Mouse (Mus musculus) hindbrain, embryonic 14.5 days (tissue): ENCODE measurements around the gene Jph4. TPM values are rescaled to one million over a fixed set of nuclear protein-coding genes. Genes with fewer than 3 reads are reported as not detected.

ENCODE experiments used
- ATAC-seq: fragments of 200-750 bp; cut with Nextera tagmentation; 2 replicates; pipeline ENCODE4 v1.8.0; 2017; ENCODE audit warnings: moderate number of reproducible peaks, mild to moderate bottlenecking, moderate TSS enrichment, moderate library complexity; ENCODE audit not compliant: low FRiP score
- DNase-seq: peaks from one replicate; pipeline ENCODE4 v3.0.0-alpha.2; 2015; ENCODE audit warnings: low spot score
- H3K27ac ChIP-seq: fragments of 300-500 bp; sonication (generic); 2 replicates; pipeline ENCODE4 v1.5.1; 2014; ENCODE audit warnings: mild to moderate bottlenecking, moderate library complexity
- H3K27me3 ChIP-seq: fragments of 300-500 bp; sonication (generic); 2 replicates; pipeline ENCODE4 v1.6.1; 2014; ENCODE audit warnings: mild to moderate bottlenecking, low read length, mixed read lengths; ENCODE audit not compliant: control insufficient read depth, insufficient read depth
- H3K36me3 ChIP-seq: fragments of 300-500 bp; sonication (generic); replicated peaks from 2 replicates; pipeline ENCODE4 v1.6.1; 2014; ENCODE audit not compliant: control insufficient read depth, insufficient read depth
- H3K4me1 ChIP-seq: fragments of 300-500 bp; sonication (generic); replicated peaks from 2 replicates; pipeline ENCODE4 v1.6.1; 2014; ENCODE audit warnings: antibody characterized with exemption, low read length, mixed read lengths; ENCODE audit not compliant: control insufficient read depth, insufficient read depth
- H3K4me2 ChIP-seq: fragments of 300-500 bp; sonication (generic); replicated peaks from 2 replicates; pipeline ENCODE4 v1.6.1; 2014; ENCODE audit warnings: mild to moderate bottlenecking, moderate library complexity
- H3K4me3 ChIP-seq: fragments of 300-500 bp; sonication (generic); replicated peaks from 2 replicates; pipeline ENCODE4 v1.5.1; 2014; ENCODE audit warnings: mild to moderate bottlenecking, low read length
- H3K9ac ChIP-seq: fragments of 300-500 bp; sonication (generic); 2 replicates; pipeline ENCODE4 v1.6.1; 2014
- H3K9me3 ChIP-seq: fragments of 300-500 bp; sonication (generic); 2 replicates; pipeline ENCODE4 v1.6.1; 2016; ENCODE audit warnings: low read length; ENCODE audit not compliant: control insufficient read depth
- WGBS: fragments of 180-500 bp; shearing (Covaris S2); extraction: QIAGEN DNeasy Blood & Tissue Kit; methylation state at CpG from one replicate; pipeline ENCODE4 v1.1.7; 2014; 5-methylcytosine and 5-hydroxymethylcytosine counted together
- polyA plus RNA-seq: library from polyadenylated mRNA; unstranded; fragments of >200 nt; fragmentation: Nextera tagmentation; extraction: Ambion mirVana; gene quantifications from 2 replicates; pipeline ENCODE4 v1.2.1, GENCODE M21; 2014

Gene Jph4
- polyA plus RNA-seq, 1 experiment from 2014 or later = 35.4 TPM

DNA sequence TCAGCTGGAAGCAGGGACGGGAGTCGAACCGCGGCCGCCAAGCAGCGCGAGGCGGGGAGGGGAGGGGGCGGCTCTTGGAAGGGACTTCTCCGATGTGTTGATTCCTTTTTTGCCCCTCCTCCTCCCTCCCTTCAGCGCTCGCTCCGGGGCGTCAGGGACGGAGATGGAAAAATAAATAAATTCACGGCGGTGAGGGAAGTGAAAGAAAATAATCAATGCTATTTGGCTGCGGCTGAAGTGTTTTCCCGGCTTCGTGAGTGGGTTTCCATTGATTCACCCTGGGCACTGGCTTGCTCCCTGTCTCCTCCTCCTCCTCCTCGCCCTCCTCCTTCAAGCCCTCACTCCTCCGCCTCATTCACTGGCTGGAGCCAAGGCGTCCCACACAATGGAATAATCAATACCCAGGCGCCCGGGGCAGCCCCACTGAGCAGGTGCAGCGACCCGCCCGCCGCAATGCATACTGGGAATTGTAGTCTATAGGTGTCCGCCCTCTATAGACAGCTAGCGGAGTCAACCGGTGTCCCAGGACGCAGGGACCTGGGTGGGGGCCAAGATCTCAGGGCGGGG is 24.6 kb downstream of the Jph4 start, which contains the start of gene Zfhx2:
Gene Zfhx2 (minus strand): TSS at position 314 of the 567 bp plus-strand sequence.
- Histone ChIP-seq H3K4me2 (peak within 1 kb of the TSS; percentile 87), H3K36me3 (no peaks in the 10 kb centered on the region), H3K4me3 (peak within 1 kb of the TSS; percentile 57), H3K9me3 (no peaks in the 10 kb centered on the region), H3K9ac (peak within 1 kb of the TSS; percentile 85), H3K27me3 (no peaks in the 10 kb centered on the region), H3K27ac (peak within 1 kb of the TSS; percentile 93), H3K4me1 (peaks cover 50% of the 10 kb centered on the region)
- under 1% methylated on average over 34 of the region's 34 CpGs for WGBS
- ATAC-seq (peak; percentile 94), DNase-seq (peak; percentile 91)

DNA sequence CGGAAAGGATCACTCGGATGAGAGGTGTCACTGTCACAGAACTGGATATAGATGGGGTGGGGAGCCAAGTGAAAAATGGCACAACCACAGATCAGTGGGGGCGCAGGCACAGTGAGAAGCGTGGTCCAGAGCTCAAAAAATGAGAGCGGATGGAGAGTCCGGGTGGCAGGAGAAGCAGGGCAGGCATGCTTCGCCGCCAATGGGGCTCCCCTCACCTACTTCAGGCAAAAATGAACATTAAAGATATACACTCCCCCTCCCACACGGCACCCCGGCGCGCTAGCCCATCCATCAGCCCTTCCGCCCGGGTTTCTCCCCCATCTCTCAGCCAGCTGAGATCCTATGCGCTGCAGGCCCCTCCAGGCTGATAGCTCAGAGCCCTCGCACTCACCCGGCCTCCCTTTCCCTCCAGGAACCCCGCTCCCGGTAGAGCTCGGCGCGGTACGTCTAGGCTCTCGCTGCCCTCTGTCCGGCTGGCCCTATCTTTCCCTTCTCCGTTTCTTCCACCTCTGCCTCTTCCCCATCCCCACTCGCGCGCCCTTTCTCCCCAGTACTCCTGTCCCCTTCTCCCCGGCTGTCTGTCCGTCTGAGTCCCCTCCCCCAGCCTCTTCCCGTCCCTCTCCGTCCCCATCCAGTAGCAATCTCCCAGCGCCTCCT is 25.4 kb downstream of the Jph4 start:
- Histone ChIP-seq H3K4me2 (peak overlapping the region; percentile 87), H3K4me1 (peaks cover 50% of the 10 kb centered on the region), H3K9me3 (no peaks in the 10 kb centered on the region), H3K36me3 (no peaks in the 10 kb centered on the region), H3K4me3 (peak overlapping the region; percentile 57), H3K9ac (peak overlapping the region; percentile 85), H3K27me3 (no peaks in the 10 kb centered on the region), H3K27ac (peak overlapping the region; percentile 93)
- 4% methylated on average over 34 of the region's 34 CpGs for WGBS
- no peak for DNase-seq
- ATAC-seq = peak; percentile 19; the same call in 1 of the 2 replicates

DNA sequence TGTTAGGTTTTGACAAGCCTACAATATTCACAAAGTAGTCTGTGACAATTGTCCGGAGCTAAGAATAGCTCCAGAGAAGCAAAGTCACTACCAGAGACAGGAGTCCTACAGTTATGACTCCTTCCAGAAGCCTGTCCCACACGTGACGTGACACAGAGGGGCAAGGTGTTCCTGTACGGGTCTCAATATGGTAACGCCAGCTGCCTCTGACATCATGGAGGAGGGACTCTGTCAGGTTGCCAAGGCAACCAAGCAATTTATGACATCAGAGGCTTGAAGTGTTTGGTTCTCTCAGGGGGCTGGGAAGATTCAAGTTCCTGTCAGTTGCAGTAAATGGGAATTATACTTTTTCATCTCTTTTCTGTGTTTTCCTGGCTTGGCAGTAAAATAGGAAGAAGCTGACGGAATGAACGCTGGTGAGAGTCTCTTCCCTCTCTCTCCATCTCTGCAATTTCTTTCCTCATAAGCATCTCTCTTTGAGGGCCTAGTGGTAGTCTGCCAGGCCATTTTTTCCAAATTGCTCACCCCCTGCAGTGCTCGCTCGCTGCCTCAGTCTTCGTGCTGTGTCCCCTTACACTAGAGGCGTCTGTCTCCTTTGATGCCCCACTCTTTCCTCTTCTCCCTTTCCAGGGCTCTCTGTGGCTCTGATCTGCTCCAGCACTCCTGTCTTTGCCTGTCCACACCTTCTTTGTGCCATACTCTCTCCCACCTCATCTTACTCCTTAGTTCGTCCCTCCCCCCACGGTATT is 27.4 kb downstream of the Jph4 start:
- peak; percentile 62 for DNase-seq
- Histone ChIP-seq H3K4me2 (peak overlapping the region; percentile 87), H3K36me3 (no peaks in the 10 kb centered on the region), H3K27me3 (no peaks in the 10 kb centered on the region), H3K4me1 (peaks cover 56% of the 10 kb centered on the region), H3K9ac (peak overlapping the region; percentile 85), H3K9me3 (no peaks in the 10 kb centered on the region), H3K27ac (peak overlapping the region; percentile 69; the same call in 1 of the 2 replicates), H3K4me3 (peak overlapping the region; percentile 57)
- ATAC-seq = no peak
- 47% methylated on average over 13 of the region's 13 CpGs for WGBS

DNA sequence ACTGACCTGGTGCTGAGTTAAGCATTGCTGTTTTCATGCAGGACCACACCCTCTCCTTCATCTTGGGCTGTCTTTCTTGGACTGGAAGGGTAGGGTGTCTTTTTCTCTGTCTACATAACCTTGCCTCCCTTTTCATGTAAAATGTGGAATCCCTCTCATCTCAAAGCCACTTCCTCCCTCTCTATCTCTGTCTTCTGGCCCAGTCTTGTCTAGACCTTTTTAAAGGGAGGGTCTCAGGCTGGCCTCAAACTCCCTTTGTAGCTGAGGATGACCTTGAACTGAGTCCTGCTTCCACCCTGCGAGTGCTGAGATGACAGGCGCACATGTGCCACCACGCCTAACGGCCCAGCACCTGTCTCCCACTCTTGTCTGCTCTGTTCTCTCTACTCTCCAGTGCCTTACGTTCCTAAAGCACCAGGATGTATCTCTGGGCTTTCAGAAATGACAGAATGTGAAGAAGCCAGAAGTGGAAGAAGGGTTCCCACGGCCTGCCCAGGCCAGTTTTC is 30.7 kb downstream of the Jph4 start:
- Histone ChIP-seq H3K4me3 (no peak overlapping the region), H3K27ac (0 out of 2 replicates have a peak overlapping the region, but pooled peaks have one; percentile 29), H3K9me3 (no peaks in the 10 kb centered on the region), H3K4me2 (no peak overlapping the region), H3K27me3 (no peaks in the 10 kb centered on the region), H3K9ac (no peak overlapping the region), H3K36me3 (peaks cover 20% of the 10 kb centered on the region; the same call in 1 of the 2 replicates), H3K4me1 (peaks cover 53% of the 10 kb centered on the region)
- DNase-seq (no peak), ATAC-seq (no peak)
- WGBS = 78% methylated on average over 6 of the region's 6 CpGs

- DNase-seq (no peak), ATAC-seq (peak; percentile 47)
- H3K9me3 ChIP-seq = no peaks in the 10 kb centered on the region
- no peaks in the 10 kb centered on the region for H3K27me3 ChIP-seq
- H3K9ac ChIP-seq = no peak overlapping the region
- WGBS = 26% methylated on average over 9 of the region's 9 CpGs
- 0 out of 2 replicates have a peak overlapping the region, but pooled peaks have one; percentile 29 for H3K27ac ChIP-seq
- peaks cover 53% of the 10 kb centered on the region for H3K4me1 ChIP-seq
- H3K36me3 ChIP-seq = peaks cover 20% of the 10 kb centered on the region; the same call in 1 of the 2 replicates
- H3K4me2 ChIP-seq = no peak overlapping the region
- no peak overlapping the region for H3K4me3 ChIP-seq
These were observed 31.3 kb downstream of the Jph4 start for GRCm38 (mm10) chr14:55085324-55086008.

GRCm38 (mm10) chr14:55083481-55083880 is 33.3 kb downstream of the Jph4 start:
- peaks cover 20% of the 10 kb centered on the region; the same call in 1 of the 2 replicates for H3K36me3 ChIP-seq
- no peak overlapping the region for H3K9ac ChIP-seq
- H3K4me1 ChIP-seq = peaks cover 46% of the 10 kb centered on the region
- no peak for DNase-seq
- ATAC-seq = no peak
- H3K27me3 ChIP-seq = no peaks in the 10 kb centered on the region
- H3K4me3 ChIP-seq = no peak overlapping the region
- H3K9me3 ChIP-seq = no peaks in the 10 kb centered on the region
- WGBS = 78% methylated on average over 6 of the region's 6 CpGs
- H3K27ac ChIP-seq = no peak overlapping the region
- no peak overlapping the region for H3K4me2 ChIP-seq

- Histone ChIP-seq H3K4me3 (no peak overlapping the region), H3K27ac (peak overlapping the region; percentile 51; the same call in 1 of the 2 replicates)
- 28% methylated on average over 5 of the region's 5 CpGs for WGBS
These were observed 35.6 kb downstream of the Jph4 start for GRCm38 (mm10) chr14:55081105-55081504.

GRCm38 (mm10) chr14:55079214-55079970 is 37.3 kb downstream of the Jph4 start:
- ATAC-seq = peak; percentile 18
- H3K27me3 ChIP-seq = no peaks in the 10 kb centered on the region
- peaks cover 37% of the 10 kb centered on the region for H3K4me1 ChIP-seq
- peak; percentile 86 for DNase-seq
- peak overlapping the region; percentile 47 for H3K9ac ChIP-seq
- no peak overlapping the region for H3K4me3 ChIP-seq
- H3K36me3 ChIP-seq = peaks cover 37% of the 10 kb centered on the region; the same call in 1 of the 2 replicates
- peak overlapping the region; percentile 84 for H3K27ac ChIP-seq
- WGBS = 23% methylated on average over 8 of the region's 8 CpGs
- H3K9me3 ChIP-seq = no peaks in the 10 kb centered on the region
- peak overlapping the region; percentile 34 for H3K4me2 ChIP-seq

More at GRCm38 (mm10) chr14:55081105-55081504, 35.6 kb downstream of the Jph4 start:
- H3K27me3 ChIP-seq = no peaks in the 10 kb centered on the region
- peaks cover 20% of the 10 kb centered on the region; the same call in 1 of the 2 replicates for H3K36me3 ChIP-seq
- H3K9me3 ChIP-seq = no peaks in the 10 kb centered on the region
- no peak overlapping the region for H3K4me2 ChIP-seq
- DNase-seq = no peak
- H3K4me1 ChIP-seq = peaks cover 47% of the 10 kb centered on the region
- no peak overlapping the region for H3K9ac ChIP-seq
- ATAC-seq = no peak
